Mouse (Mus musculus): ENCODE measurements around the gene Suclg1. TPM values are rescaled to one million over a fixed set of nuclear protein-coding genes. Genes with fewer than 3 reads are reported as not detected.

The Suclg1 gene
- polyA plus RNA-seq, 1 experiment from 2014 or later = 151 TPM

Other genes starting within 250 kb of the Suclg1 start
- 0.34 and 0.61 TPM in 2 replicates for gene Dnah6, start 26.7 kb upstream of the Suclg1 start, polyA plus RNA-seq (2015; fragmentation: Nextera tagmentation; extraction: Ambion mirVana)
- gene 4931417E11Rik, start 221.3 kb downstream of the Suclg1 start, polyA plus RNA-seq (2015; fragmentation: Nextera tagmentation; extraction: Ambion mirVana) = not detected in 2 replicates